Mouse (Mus musculus) kidney, adult 2 months (tissue): ENCODE measurements at regions not wholly inside any gene's neighbourhood (a gene's known extent, or its start where the extent isn't known, plus 50 kb on each side); places are given as distances from the start of the nearest gene placed in this dataset.

Source experiments
- DNase-seq: peaks from one replicate; pipeline ENCODE4 v3.0.0; 2021
- H3K27ac ChIP-seq: fragments of 200-500 bp; 2 replicates; pipeline ENCODE4 v1.5.1; 2012; ENCODE audit warnings: low read depth, low read length, control low read depth, inconsistent platforms; ENCODE audit not compliant: insufficient read depth
- H3K27me3 ChIP-seq: fragments of 200-500 bp; replicated peaks from 2 replicates; pipeline ENCODE4 v1.6.1; 2012; ENCODE audit warnings: mild to moderate bottlenecking, moderate library complexity, low read length, inconsistent platforms; ENCODE audit not compliant: control insufficient read depth, insufficient read depth
- H3K36me3 ChIP-seq: fragments of 200-500 bp; 2 replicates; pipeline ENCODE4 v1.6.1; 2012; ENCODE audit warnings: mild to moderate bottlenecking, moderate library complexity, low read length, inconsistent platforms; ENCODE audit not compliant: control insufficient read depth, insufficient read depth
- H3K4me1 ChIP-seq: fragments of 200-500 bp; 2 replicates; pipeline ENCODE4 v1.6.1; 2011; ENCODE audit warnings: low read length; ENCODE audit not compliant: control insufficient read depth, insufficient read depth
- H3K4me3 ChIP-seq: fragments of 200-500 bp; 2 replicates; pipeline ENCODE4 v1.5.1; 2011; ENCODE audit warnings: mild to moderate bottlenecking, low read depth, low read length, control low read depth; ENCODE audit not compliant: insufficient read depth
- CTCF ChIP-seq: fragments of 200-500 bp; conservative IDR thresholded peaks from 2 replicates; pipeline ENCODE4 v1.5.1; 2011; ENCODE audit warnings: low read depth, mild to moderate bottlenecking, control low read depth, low read length, moderate library complexity, mixed read lengths; ENCODE audit not compliant: insufficient read depth, insufficient read length
- POLR2A ChIP-seq: fragments of 200-500 bp; IDR thresholded peaks from one replicate; pipeline ENCODE4 v1.6.1; 2011; ENCODE audit warnings: low read depth, low read length, control low read depth
- WGBS: fragments of 180-500 bp; shearing (Covaris S2); methylation state at CpG from one replicate; pipeline ENCODE4 v1.1.7; 2018; 5-methylcytosine and 5-hydroxymethylcytosine counted together

GRCm38 (mm10) chr10:66815951-66816350, 280.0 kb upstream of the Jmjd1c start:
- H3K4me1 ChIP-seq, result no peaks in the 10 kb centered on the region
- TF ChIP-seq POLR2A (no peak), CTCF (no peak)
- H3K4me3 ChIP-seq, result no peak overlapping the region
- H3K27me3 ChIP-seq, result no peaks in the 10 kb centered on the region
- no peak overlapping the region for H3K27ac ChIP-seq
- no peaks in the 10 kb centered on the region for H3K36me3 ChIP-seq
- DNase-seq, result no peak
- 81% methylated on average over 4 of the region's 4 CpGs for WGBS

- no peaks in the 10 kb centered on the region for H3K4me1 ChIP-seq
- TF ChIP-seq POLR2A (no peak), CTCF (no peak)
- 87% methylated on average over 13 of the region's 13 CpGs for WGBS
- no peak overlapping the region for H3K27ac ChIP-seq
- no peaks in the 10 kb centered on the region for H3K36me3 ChIP-seq
- no peaks in the 10 kb centered on the region for H3K27me3 ChIP-seq
- DNase-seq, result no peak
- H3K4me3 ChIP-seq, result no peak overlapping the region
Measured at GRCm38 (mm10) chr10:66816776-66817175, 279.1 kb upstream of the Jmjd1c start.

- Histone ChIP-seq H3K27ac (no peak overlapping the region), H3K36me3 (no peaks in the 10 kb centered on the region), H3K4me1 (no peaks in the 10 kb centered on the region), H3K27me3 (no peaks in the 10 kb centered on the region), H3K4me3 (no peak overlapping the region)
- no peak for DNase-seq
- TF ChIP-seq CTCF (no peak), POLR2A (no peak)
- 60% methylated on average over 7 of the region's 7 CpGs for WGBS
Measured at GRCm38 (mm10) chr10:66817876-66818275, 278.0 kb upstream of the Jmjd1c start.

GRCm38 (mm10) chr10:66819517-66819916, 276.4 kb upstream of the Jmjd1c start:
- Histone ChIP-seq H3K36me3 (no peaks in the 10 kb centered on the region), H3K27ac (no peak overlapping the region), H3K4me3 (no peak overlapping the region), H3K4me1 (no peaks in the 10 kb centered on the region), H3K27me3 (no peaks in the 10 kb centered on the region)
- no peak for DNase-seq
- 86% methylated on average over 8 of the region's 8 CpGs for WGBS
- no peak for TF ChIP-seq POLR2A
- no peak for TF ChIP-seq CTCF

- Histone ChIP-seq H3K27ac (no peak overlapping the region), H3K4me3 (no peak overlapping the region), H3K27me3 (no peaks in the 10 kb centered on the region), H3K4me1 (no peaks in the 10 kb centered on the region), H3K36me3 (no peaks in the 10 kb centered on the region)
- TF ChIP-seq POLR2A (no peak), CTCF (no peak)
- DNase-seq, result no peak
- 80% methylated on average over 3 of the region's 3 CpGs for WGBS
Measured at GRCm38 (mm10) chr10:66825737-66826136, 270.2 kb upstream of the Jmjd1c start.

GRCm38 (mm10) chr10:66826327-66826726, 269.6 kb upstream of the Jmjd1c start:
- Histone ChIP-seq H3K36me3 (no peaks in the 10 kb centered on the region), H3K4me1 (no peaks in the 10 kb centered on the region), H3K27me3 (no peaks in the 10 kb centered on the region), H3K27ac (no peak overlapping the region), H3K4me3 (no peak overlapping the region)
- TF ChIP-seq CTCF (no peak), POLR2A (no peak)
- WGBS, result 50% methylated on average over 3 of the region's 3 CpGs
- DNase-seq, result no peak

GRCm38 (mm10) chr10:66834974-66835373, 261.0 kb upstream of the Jmjd1c start:
- H3K4me1 ChIP-seq, result no peaks in the 10 kb centered on the region
- no peaks in the 10 kb centered on the region; the same call in 1 of the 2 replicates for H3K27me3 ChIP-seq
- TF ChIP-seq CTCF (no peak), POLR2A (no peak)
- no peak for DNase-seq
- WGBS, result 75% methylated on average over 4 of the region's 4 CpGs
- H3K27ac ChIP-seq, result no peak overlapping the region
- H3K4me3 ChIP-seq, result no peak overlapping the region
- H3K36me3 ChIP-seq, result no peaks in the 10 kb centered on the region

- DNase-seq, result peak; percentile 13
- no peaks in the 10 kb centered on the region for H3K27me3 ChIP-seq
- TF ChIP-seq POLR2A (no peak), CTCF (no peak)
- H3K36me3 ChIP-seq, result no peaks in the 10 kb centered on the region
- 14% methylated on average over 9 of the region's 9 CpGs for WGBS
- no peak overlapping the region; the same call in 1 of the 2 replicates for H3K27ac ChIP-seq
- H3K4me1 ChIP-seq, result no peaks in the 10 kb centered on the region
- H3K4me3 ChIP-seq, result no peak overlapping the region
Measured at GRCm38 (mm10) chr10:66839058-66839457, 256.9 kb upstream of the Jmjd1c start.
